Mouse (Mus musculus): ENCODE measurements around the gene Fam84b. TPM values are rescaled to one million over a fixed set of nuclear protein-coding genes. Genes with fewer than 3 reads are reported as not detected.

The Fam84b gene
- 5.9 TPM in 2 replicates for polyA plus RNA-seq (2016; fragmentation: Nextera tagmentation; extraction: Ambion mirVana)

- Histone ChIP-seq H3K9me3 (no peaks in the 10 kb centered on the region), H3K27me3 (no peaks in the 10 kb centered on the region), H3K9ac (replicated peaks) (no peak within 1 kb of the TSS), H3K4me1 (replicated peaks) (peaks cover 12% of the 10 kb centered on the region), H3K4me3 (replicated peaks) (no peak within 1 kb of the TSS), H3K36me3 (no peaks in the 10 kb centered on the region), H3K27ac (peak within 1 kb of the TSS; percentile 83), H3K4me2 (peak within 1 kb of the TSS; percentile 30)
- WGBS = 22% methylated on average over 17 of the region's 17 CpGs
- ATAC-seq (ENCODE audit: insufficient number of reproducible peaks, insufficient read depth, low FRiP score, low TSS enrichment, low read depth) = peak; percentile 64; the same call in 1 of the 2 replicates
Observed at GRCm38 (mm10) chr15:60853231-60853999, at the start of gene Fam84b. Gene Fam84b (minus strand): TSS chr15:60853778.

GRCm38 (mm10) chr15:60898187-60898965 is 44.8 kb upstream of the Fam84b start:
- Histone ChIP-seq H3K4me2 (no peak overlapping the region), H3K9me3 (no peaks in the 10 kb centered on the region), H3K4me1 (replicated peaks) (no peaks in the 10 kb centered on the region), H3K27me3 (no peaks in the 10 kb centered on the region), H3K27ac (no peak overlapping the region), H3K36me3 (no peaks in the 10 kb centered on the region), H3K9ac (replicated peaks) (no peak overlapping the region), H3K4me3 (replicated peaks) (no peak overlapping the region)
- ATAC-seq (ENCODE audit: insufficient number of reproducible peaks, insufficient read depth, low FRiP score, low TSS enrichment, low read depth) = no peak
- 74% methylated on average over 6 of the region's 6 CpGs for WGBS

- Histone ChIP-seq H3K4me1 (replicated peaks) (no peaks in the 10 kb centered on the region), H3K9ac (replicated peaks) (no peak overlapping the region), H3K9me3 (no peaks in the 10 kb centered on the region), H3K36me3 (no peaks in the 10 kb centered on the region), H3K4me3 (replicated peaks) (no peak overlapping the region), H3K27me3 (no peaks in the 10 kb centered on the region), H3K4me2 (no peak overlapping the region), H3K27ac (no peak overlapping the region)
- ATAC-seq (ENCODE audit: insufficient number of reproducible peaks, insufficient read depth, low FRiP score, low TSS enrichment, low read depth) = no peak
- 81% methylated on average over 2 of the region's 2 CpGs for WGBS
Observed at GRCm38 (mm10) chr15:60896040-60896439, 42.5 kb upstream of the Fam84b start.

GRCm38 (mm10) chr15:60892976-60893463 is 39.4 kb upstream of the Fam84b start:
- Histone ChIP-seq H3K9me3 (no peaks in the 10 kb centered on the region), H3K4me3 (replicated peaks) (no peak overlapping the region), H3K4me2 (no peak overlapping the region), H3K9ac (replicated peaks) (no peak overlapping the region), H3K27ac (no peak overlapping the region), H3K4me1 (replicated peaks) (no peaks in the 10 kb centered on the region), H3K27me3 (no peaks in the 10 kb centered on the region), H3K36me3 (no peaks in the 10 kb centered on the region)
- 85% methylated on average over 3 of the region's 3 CpGs for WGBS
- ATAC-seq (ENCODE audit: insufficient number of reproducible peaks, insufficient read depth, low FRiP score, low TSS enrichment, low read depth) = no peak

- 83% methylated on average over 2 of the region's 2 CpGs for WGBS
- no peak overlapping the region for H3K4me2 ChIP-seq
- no peaks in the 10 kb centered on the region for H3K9me3 ChIP-seq
- no peak overlapping the region for H3K27ac ChIP-seq
- H3K9ac ChIP-seq (replicated peaks) = no peak overlapping the region
- no peak overlapping the region for H3K4me3 ChIP-seq (replicated peaks)
- no peaks in the 10 kb centered on the region for H3K36me3 ChIP-seq
- ATAC-seq (ENCODE audit: insufficient number of reproducible peaks, insufficient read depth, low FRiP score, low TSS enrichment, low read depth) = no peak
- no peaks in the 10 kb centered on the region for H3K4me1 ChIP-seq (replicated peaks)
- H3K27me3 ChIP-seq = no peaks in the 10 kb centered on the region
Observed at GRCm38 (mm10) chr15:60888724-60889123, 35.1 kb upstream of the Fam84b start.

- Histone ChIP-seq H3K9ac (replicated peaks) (no peak overlapping the region), H3K36me3 (no peaks in the 10 kb centered on the region), H3K4me3 (replicated peaks) (no peak overlapping the region), H3K4me2 (no peak overlapping the region), H3K27me3 (no peaks in the 10 kb centered on the region), H3K9me3 (no peaks in the 10 kb centered on the region), H3K27ac (no peak overlapping the region), H3K4me1 (replicated peaks) (no peaks in the 10 kb centered on the region)
- 88% methylated on average over 6 of the region's 6 CpGs for WGBS
- no peak for ATAC-seq (ENCODE audit: insufficient number of reproducible peaks, insufficient read depth, low FRiP score, low TSS enrichment, low read depth)
Observed at GRCm38 (mm10) chr15:60875721-60876120, 22.1 kb upstream of the Fam84b start.

- WGBS = 92% methylated on average over 3 of the region's 3 CpGs
- no peak overlapping the region for H3K4me3 ChIP-seq (replicated peaks)
- no peaks in the 10 kb centered on the region for H3K4me1 ChIP-seq (replicated peaks)
Observed at GRCm38 (mm10) chr15:60862417-60862816, 8.8 kb upstream of the Fam84b start.

GRCm38 (mm10) chr15:60855112-60855511 is 1.5 kb upstream of the Fam84b start:
- WGBS = 76% methylated on average over 1 of the region's 1 CpGs
- Histone ChIP-seq H3K27me3 (no peaks in the 10 kb centered on the region), H3K36me3 (no peaks in the 10 kb centered on the region), H3K4me3 (replicated peaks) (no peak overlapping the region), H3K9me3 (no peaks in the 10 kb centered on the region), H3K4me2 (no peak overlapping the region), H3K4me1 (replicated peaks) (peaks cover 12% of the 10 kb centered on the region), H3K9ac (replicated peaks) (no peak overlapping the region), H3K27ac (no peak overlapping the region)
- ATAC-seq (ENCODE audit: insufficient number of reproducible peaks, insufficient read depth, low FRiP score, low TSS enrichment, low read depth) = no peak

More at GRCm38 (mm10) chr15:60862417-60862816, 8.8 kb upstream of the Fam84b start:
- H3K27me3 ChIP-seq = no peaks in the 10 kb centered on the region
- H3K9ac ChIP-seq (replicated peaks) = no peak overlapping the region
- H3K27ac ChIP-seq = no peak overlapping the region
- no peaks in the 10 kb centered on the region for H3K9me3 ChIP-seq
- no peak overlapping the region for H3K4me2 ChIP-seq
- ATAC-seq (ENCODE audit: insufficient number of reproducible peaks, insufficient read depth, low FRiP score, low TSS enrichment, low read depth) = no peak
- H3K36me3 ChIP-seq = no peaks in the 10 kb centered on the region

- Histone ChIP-seq H3K36me3 (no peaks in the 10 kb centered on the region), H3K9ac (replicated peaks) (no peak overlapping the region), H3K27ac (no peak overlapping the region), H3K4me3 (replicated peaks) (no peak overlapping the region), H3K4me1 (replicated peaks) (peaks cover 12% of the 10 kb centered on the region), H3K27me3 (no peaks in the 10 kb centered on the region), H3K9me3 (no peaks in the 10 kb centered on the region), H3K4me2 (no peak overlapping the region)
- 83% methylated on average over 4 of the region's 4 CpGs for WGBS
- no peak for ATAC-seq (ENCODE audit: insufficient number of reproducible peaks, insufficient read depth, low FRiP score, low TSS enrichment, low read depth)
Observed at GRCm38 (mm10) chr15:60854151-60854550, 573 bp upstream of the Fam84b start.

- WGBS = 66% methylated on average over 3 of the region's 3 CpGs
- no peaks in the 10 kb centered on the region for H3K27me3 ChIP-seq
- no peaks in the 10 kb centered on the region for H3K9me3 ChIP-seq
- no peaks in the 10 kb centered on the region for H3K36me3 ChIP-seq
- H3K9ac ChIP-seq (replicated peaks) = no peak overlapping the region
- no peak overlapping the region for H3K4me2 ChIP-seq
- H3K4me1 ChIP-seq (replicated peaks) = peaks cover 17% of the 10 kb centered on the region
- H3K27ac ChIP-seq = no peak overlapping the region
- no peak for ATAC-seq (ENCODE audit: insufficient number of reproducible peaks, insufficient read depth, low FRiP score, low TSS enrichment, low read depth)
- no peak overlapping the region for H3K4me3 ChIP-seq (replicated peaks)
Observed at GRCm38 (mm10) chr15:60848630-60849029, 4.9 kb downstream of the Fam84b start.

- H3K4me2 ChIP-seq = no peak overlapping the region
- no peak overlapping the region for H3K4me3 ChIP-seq (replicated peaks)
- ATAC-seq (ENCODE audit: insufficient number of reproducible peaks, insufficient read depth, low FRiP score, low TSS enrichment, low read depth) = no peak
- 30% methylated on average over 6 of the region's 6 CpGs for WGBS
- H3K27me3 ChIP-seq = no peaks in the 10 kb centered on the region
- H3K36me3 ChIP-seq = no peaks in the 10 kb centered on the region
- H3K27ac ChIP-seq = no peak overlapping the region
- H3K4me1 ChIP-seq (replicated peaks) = peaks cover 11% of the 10 kb centered on the region
- H3K9ac ChIP-seq (replicated peaks) = no peak overlapping the region
- no peaks in the 10 kb centered on the region for H3K9me3 ChIP-seq
Observed at GRCm38 (mm10) chr15:60846291-60846690, 7.3 kb downstream of the Fam84b start.
